ENCODE assay signal across 31 mouse cellular contexts in genomic region chr3:151384850-151385249, GRCm38 (mm10). TPM values are rescaled to one million over a fixed set of nuclear protein-coding genes. Genes with fewer than 3 reads are reported as not detected.
"Had no signal": no experiment of that assay in that cellular context is flagged by ENCODE, and none has a peak within 500 bp of the region (broad histone marks: within the 10 kb centered on the region; RNA-seq: fewer than 3 reads in every experiment).

No protein-coding gene starts in this region.

- H3K4me2 ChIP-seq: limb, embryonic 12.5 days; limb, embryonic 13.5 days; limb, embryonic 15.5 days; liver, embryonic 11.5 days; liver, embryonic 12.5 days; liver, embryonic 13.5 days; liver, embryonic 15.5 days; lung, embryonic 14.5 days; lung, embryonic 15.5 days; midbrain, embryonic 12.5 days; midbrain, embryonic 13.5 days; neural tube, embryonic 12.5 days; neural tube, embryonic 13.5 days had no signal

- H3K27me3 ChIP-seq: limb, embryonic 15.5 days; liver, embryonic 12.5 days; liver, embryonic 13.5 days; liver, embryonic 15.5 days; lung, embryonic 15.5 days; megakaryocyte, embryonic 14.5 days; midbrain, embryonic 12.5 days; midbrain, embryonic 13.5 days; neural tube, embryonic 12.5 days; neural tube, embryonic 13.5 days had no signal

- H3K9ac ChIP-seq: limb, embryonic 12.5 days; limb, embryonic 13.5 days; limb, embryonic 15.5 days; liver, embryonic 12.5 days; liver, embryonic 13.5 days; liver, embryonic 14.5 days; liver, embryonic 15.5 days; liver, postnatal 0 days; lung, embryonic 14.5 days; lung, embryonic 15.5 days; midbrain, embryonic 12.5 days; midbrain, embryonic 13.5 days; neural tube, embryonic 12.5 days; neural tube, embryonic 13.5 days had no signal

- H3K36me3 ChIP-seq: limb, embryonic 10.5 days; limb, embryonic 12.5 days; limb, embryonic 13.5 days; limb, embryonic 15.5 days; liver, embryonic 12.5 days; liver, embryonic 13.5 days; liver, embryonic 15.5 days; lung, embryonic 15.5 days; midbrain, embryonic 10.5 days; midbrain, embryonic 12.5 days; midbrain, embryonic 13.5 days; neural tube, embryonic 12.5 days; neural tube, embryonic 13.5 days had no signal

- DNase-seq: left cerebral cortex, postnatal 4 days; liver; liver, embryonic 13.5 days; liver, postnatal 0 days; lung, adult 18-20 months; lung, adult 2 months; lung, embryonic 14.5 days; lung, postnatal 10 days; lung, postnatal 14 days; lung, postnatal 36 days; lung, postnatal 4 days; midbrain, embryonic 14.5 days had no signal

- H3K4me1 ChIP-seq: limb, embryonic 10.5 days; limb, embryonic 12.5 days; limb, embryonic 15.5 days; liver, embryonic 12.5 days; liver, embryonic 13.5 days; liver, embryonic 15.5 days; lung, embryonic 15.5 days; midbrain, embryonic 10.5 days; midbrain, embryonic 12.5 days; midbrain, embryonic 13.5 days; neural tube, embryonic 12.5 days; neural tube, embryonic 13.5 days had no signal

- H3K27ac ChIP-seq: limb, embryonic 10.5 days; limb, embryonic 12.5 days; limb, embryonic 13.5 days; limb, embryonic 15.5 days; liver, embryonic 12.5 days; liver, embryonic 13.5 days; liver, embryonic 14.5 days; liver, embryonic 15.5 days; lung, embryonic 15.5 days; macrophage; midbrain, embryonic 10.5 days; midbrain, embryonic 12.5 days; midbrain, embryonic 13.5 days; neural tube, embryonic 12.5 days; neural tube, embryonic 13.5 days had no signal

- ATAC-seq: liver, embryonic 12.5 days; liver, postnatal 0 days; lung, postnatal 0 days; midbrain, embryonic 13.5 days; midbrain, embryonic 16.5 days had no signal

- H3K4me3 ChIP-seq: limb, embryonic 10.5 days; limb, embryonic 12.5 days; limb, embryonic 13.5 days; limb, embryonic 15.5 days; liver, embryonic 12.5 days; liver, embryonic 13.5 days; liver, embryonic 15.5 days; lung, embryonic 15.5 days; megakaryocyte, embryonic 14.5 days; midbrain, embryonic 10.5 days; midbrain, embryonic 12.5 days; midbrain, embryonic 13.5 days; myocyte; neural tube, embryonic 12.5 days; neural tube, embryonic 13.5 days had no signal

- H3K9me3 ChIP-seq: limb, embryonic 10.5 days; limb, embryonic 12.5 days; limb, embryonic 13.5 days; limb, embryonic 15.5 days; liver, embryonic 12.5 days; liver, embryonic 13.5 days; liver, embryonic 15.5 days; lung, embryonic 15.5 days; megakaryocyte, embryonic 14.5 days; midbrain, embryonic 10.5 days; midbrain, embryonic 12.5 days; midbrain, embryonic 13.5 days; neural tube, embryonic 12.5 days; neural tube, embryonic 13.5 days had no signal

RNA-seq across cellular contexts. Expression of gene Adgrl4, which starts 52.8 kb away (rescaled TPM):
- polyA plus RNA-seq: myocyte had no signal
